Mouse (Mus musculus): ENCODE data around the gene Olfr791.

Olfr791 gene

DNA sequence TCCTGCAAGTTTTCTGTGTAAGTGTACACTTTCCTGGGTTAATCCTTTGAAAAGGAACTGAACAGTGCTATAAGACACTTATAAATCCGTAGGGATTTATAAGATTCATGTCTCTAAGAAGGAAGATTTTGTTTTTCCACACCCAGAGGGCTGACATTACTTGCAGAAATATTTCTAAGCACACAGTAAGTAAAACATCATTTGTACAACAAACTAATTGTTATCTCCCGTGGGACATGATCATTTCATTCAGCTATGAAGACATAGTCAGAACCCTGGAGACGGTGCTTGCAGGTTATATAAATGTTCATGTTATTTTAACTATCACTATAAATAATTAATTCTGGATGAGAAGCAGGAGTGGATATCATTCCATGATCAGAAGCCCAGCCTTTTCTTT is at the start of gene Olfr791:
Gene Olfr791, plus strand, starts transcription at position 301 of the 400 bp plus-strand sequence.
- DNase-seq, result no peak

DNA sequence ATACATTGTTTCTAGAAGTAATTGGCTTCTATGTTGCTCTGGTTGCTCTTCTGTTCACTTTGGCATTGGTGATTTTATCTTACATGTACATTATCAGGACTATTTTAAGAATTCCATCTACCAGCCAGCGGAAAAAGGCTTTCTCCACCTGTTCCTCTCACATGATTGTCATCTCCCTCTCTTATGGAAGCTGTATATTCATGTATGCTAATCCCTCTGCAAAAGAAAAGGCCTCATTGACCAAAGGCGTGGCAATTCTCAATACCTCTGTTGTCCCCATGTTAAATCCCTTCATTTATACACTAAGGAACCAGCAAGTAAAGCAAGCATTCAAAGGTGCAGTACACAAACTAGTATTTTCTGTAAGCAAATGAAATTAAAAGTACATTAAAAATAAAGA is 48.3 kb upstream of the Olfr791 start:
- DNase-seq, result no peak

DNA sequence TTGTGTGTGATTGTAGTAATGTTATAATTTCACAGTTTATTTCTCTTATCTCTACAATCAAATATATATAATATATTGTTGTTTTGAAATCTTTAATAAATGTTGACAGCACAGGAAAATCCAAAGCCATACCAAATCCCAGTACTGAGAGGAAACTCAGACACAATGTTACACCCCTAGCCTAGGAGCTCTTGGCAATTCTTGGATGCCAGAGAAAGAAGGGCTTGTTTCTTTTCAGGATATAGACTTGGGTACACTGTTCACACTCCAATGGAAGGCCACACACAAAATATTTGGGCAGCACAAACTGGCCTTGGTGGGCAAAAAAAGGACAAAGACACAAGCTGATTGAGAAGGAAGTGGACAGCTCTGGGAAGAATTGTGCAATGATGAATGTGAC is 47.9 kb upstream of the Olfr791 start:
- no peak for DNase-seq

DNA sequence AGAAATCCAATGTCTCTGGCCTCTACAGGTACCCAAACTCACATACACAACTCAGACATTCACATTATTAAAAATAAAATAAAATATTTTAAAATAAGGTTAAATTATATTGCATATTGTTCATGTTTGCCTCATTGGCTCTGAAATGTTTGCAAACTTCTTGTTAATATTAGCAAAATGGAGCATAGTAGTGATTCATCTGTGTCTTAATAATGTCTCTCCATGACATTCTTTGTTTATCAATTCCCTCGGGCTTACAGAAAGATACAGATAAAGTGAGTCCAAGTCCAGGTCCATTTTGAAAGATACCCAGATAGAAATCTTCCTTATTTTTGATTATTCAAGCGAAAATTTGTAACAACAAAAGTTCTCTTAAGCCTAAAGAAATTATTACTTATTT is 37.1 kb upstream of the Olfr791 start, which contains the start of gene Olfr789:
Gene Olfr789, plus strand, starts transcription at position 301 of the 400 bp plus-strand sequence.
- DNase-seq, result no peak

DNA sequence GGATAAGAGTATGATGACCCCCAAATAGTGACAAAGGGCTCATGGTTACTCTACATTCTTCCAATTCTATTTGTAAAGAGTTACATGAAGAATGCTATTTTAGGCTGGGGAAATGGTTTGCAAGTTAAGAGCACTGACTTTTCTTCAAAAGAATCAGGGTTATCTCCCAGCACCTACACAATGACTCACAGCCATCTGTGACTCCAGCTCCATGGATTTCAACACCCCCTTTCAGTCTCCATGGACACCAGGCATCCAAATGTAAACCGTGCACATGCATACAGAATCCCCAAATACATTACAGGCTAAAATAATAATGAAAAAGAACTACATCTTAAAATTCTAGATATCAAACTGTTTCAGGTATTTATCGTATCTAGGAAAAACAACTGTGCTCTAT is 31.5 kb upstream of the Olfr791 start:
- DNase-seq, result no peak

DNA sequence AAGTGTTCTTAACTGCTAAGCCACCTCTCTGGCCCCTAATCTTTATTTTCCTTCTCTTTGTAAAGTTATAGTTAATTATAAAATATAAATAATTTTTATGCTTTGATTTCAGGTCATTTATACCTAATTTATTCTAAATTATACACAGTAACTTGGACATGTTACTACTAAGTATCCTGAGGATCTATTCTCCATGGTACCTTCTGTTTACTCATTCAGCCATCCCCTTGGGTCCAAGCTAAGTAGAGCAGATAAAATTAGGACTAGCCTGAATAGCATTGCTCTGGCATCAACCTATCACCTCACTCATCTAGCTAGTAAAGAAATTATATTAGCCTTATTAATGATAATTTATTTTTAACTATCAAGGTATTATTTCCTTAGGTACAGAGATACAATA is 23.4 kb upstream of the Olfr791 start, which contains the start of gene Olfr790:
Gene Olfr790, plus strand, starts transcription at position 301 of the 400 bp plus-strand sequence.
- DNase-seq, result no peak

DNA sequence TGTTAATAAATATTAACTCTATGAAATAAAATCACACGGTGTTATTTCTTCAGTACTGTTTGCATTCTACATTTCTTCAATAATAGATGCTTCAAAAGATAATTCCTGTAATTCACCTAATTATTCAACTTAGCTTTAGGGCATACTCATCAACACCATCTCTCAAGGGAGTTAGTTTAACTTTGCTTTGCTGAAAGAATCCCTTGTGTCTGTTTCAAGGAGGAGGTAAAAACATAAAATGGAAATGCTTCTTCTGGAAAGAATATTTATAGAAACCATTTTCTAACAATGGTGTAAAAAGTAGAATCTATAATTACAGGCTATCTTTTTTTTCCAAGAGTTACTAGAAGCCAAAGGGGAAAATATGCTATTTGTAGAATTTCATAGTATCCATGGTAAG is 17.3 kb downstream of the Olfr791 start, which contains the start of gene Olfr792:
Gene Olfr792, plus strand, starts transcription at position 301 of the 400 bp plus-strand sequence.
- DNase-seq, result no peak

DNA sequence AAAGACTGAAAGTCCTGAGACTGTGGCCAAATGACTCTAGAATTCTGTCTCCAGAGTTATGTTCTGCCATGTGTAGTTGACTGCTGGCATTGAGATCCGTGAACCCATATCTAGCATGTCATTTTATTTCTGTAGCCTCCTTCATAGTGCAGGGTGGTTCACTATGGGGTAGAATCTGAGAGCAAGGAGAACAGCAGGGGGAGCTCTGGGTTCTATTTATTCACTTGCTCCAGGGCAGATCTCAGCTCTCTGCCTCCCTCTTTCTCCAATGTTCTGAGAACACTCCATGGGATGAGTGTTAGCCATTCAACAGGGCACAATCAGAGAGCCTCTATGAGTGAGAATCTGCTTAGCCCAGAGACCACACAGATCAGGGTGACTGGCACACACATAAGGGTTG is 27.8 kb downstream of the Olfr791 start:
- no peak for DNase-seq

DNA sequence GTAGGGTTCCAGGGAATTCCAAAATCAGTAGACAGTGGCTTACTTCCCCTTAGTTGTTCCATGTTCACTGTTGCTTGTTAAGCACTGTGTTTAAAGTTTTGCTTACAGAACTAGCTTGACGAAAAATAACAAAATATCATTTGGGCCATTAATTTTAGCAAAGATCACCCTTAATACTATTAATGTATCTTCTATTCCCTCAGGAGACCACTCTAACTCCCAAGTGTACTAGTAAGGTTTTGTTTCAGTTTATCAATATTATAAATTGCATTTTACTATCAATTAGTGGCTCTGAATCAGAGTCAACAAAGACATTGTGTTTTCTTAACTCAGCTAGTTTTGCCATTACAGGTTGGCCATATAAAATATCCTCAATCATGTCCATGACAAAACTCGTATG is 45.8 kb downstream of the Olfr791 start, which contains the start of gene Olfr794:
Gene Olfr794, plus strand, starts transcription at position 301 of the 400 bp plus-strand sequence.
- no peak for DNase-seq

DNA sequence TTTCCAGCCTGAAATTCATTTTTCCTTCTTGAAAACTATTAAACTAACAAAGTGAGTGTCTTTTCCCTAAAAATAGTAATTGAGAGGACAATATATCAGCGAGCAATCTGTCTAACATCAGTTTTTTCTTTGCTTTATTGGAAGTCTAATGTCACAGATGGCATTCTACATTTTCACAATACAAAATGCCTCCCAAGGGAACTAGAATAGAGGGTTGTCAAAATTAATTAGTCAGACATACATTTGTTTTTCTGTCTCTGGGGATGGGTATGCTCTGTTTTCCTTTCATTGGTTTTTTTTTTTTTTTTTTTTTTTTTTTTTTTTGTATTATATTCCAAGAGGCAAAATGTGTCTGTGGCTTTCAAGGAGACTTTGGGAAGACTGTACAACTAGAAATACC is 55.5 kb downstream of the Olfr791 start:
- no peak for DNase-seq

Measured in thymus, postnatal 4 days (tissue).